Mouse (Mus musculus): Measurements from ENCODE around the gene Tnfrsf13c.

The Tnfrsf13c gene

DNA sequence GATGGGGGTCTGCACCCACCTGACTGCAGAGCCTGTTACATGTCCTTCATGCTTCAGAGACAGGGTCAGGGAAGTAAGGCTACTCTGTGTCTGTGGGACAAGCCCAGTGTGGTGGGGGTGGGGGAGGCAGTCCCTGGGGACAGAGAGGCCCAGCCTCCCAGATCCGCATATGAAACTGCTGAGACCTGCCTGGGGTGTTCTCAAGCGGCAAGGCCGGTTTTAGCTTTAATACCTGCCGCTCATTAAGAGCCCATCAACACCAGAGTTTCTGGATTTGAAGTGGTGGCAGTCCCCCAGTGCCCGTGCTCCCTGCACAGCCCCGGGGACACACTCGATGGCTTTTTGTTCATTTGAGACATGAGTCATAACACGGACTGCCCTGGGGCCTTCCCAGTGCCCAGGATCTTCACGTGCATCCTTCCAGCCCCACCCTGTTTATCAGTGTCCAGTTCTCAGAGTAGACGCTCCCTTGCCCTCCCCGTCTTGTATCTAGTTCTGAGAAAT lies 5.4 kb upstream of the Tnfrsf13c start:
- DNase-seq, result no peak

DNA sequence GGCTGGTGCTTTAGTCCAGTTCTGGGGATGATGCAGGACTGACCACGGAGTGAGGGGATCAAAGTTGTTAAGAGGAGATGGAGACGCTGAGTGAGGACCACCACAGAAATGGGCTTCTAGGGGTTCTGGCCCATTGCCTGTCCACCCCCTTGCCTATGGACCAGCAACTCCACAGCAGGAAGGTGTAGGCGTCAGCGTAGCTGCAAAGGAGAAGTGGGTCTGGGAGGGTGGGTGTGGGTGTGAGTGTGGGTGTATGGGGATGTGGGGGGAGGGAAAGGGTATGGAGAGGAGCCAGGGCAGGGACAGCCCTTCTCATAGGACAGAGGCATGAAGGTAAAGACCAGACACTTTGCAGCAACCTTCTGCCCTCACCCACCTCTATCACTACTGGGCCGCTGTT lies 1.6 kb upstream of the Tnfrsf13c start:
- no peak for DNase-seq

DNA sequence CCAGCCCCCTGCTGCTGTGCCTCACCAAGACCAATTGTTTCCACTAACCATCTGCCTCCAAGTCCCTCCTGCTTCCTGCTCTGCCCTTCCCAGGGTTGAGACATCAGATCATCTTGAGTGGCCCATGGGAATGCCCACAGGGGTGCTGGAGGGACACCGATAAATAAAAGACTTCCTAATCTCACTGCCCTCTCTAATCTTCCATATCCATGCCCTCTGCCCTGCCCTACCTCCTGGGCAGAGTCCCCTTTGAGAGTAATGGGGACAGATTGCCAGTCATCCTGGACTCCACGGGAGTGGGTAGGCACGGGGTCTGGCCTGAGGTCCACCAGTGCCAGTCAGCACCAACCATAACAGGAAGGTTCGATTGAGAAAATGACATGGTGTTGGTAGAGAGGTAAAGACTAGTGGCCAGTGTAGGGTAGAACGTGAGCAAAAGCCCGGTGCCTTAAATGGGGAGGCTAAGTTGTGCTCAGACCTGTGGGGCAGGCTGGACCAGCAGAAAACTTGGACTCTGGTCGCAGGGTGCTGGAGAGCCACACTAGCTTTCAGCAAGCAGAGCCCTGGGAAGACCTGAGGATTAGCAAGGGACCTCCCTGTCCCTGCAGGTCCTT lies 540 bp upstream of the Tnfrsf13c start:
- DNase-seq, result no peak

DNA sequence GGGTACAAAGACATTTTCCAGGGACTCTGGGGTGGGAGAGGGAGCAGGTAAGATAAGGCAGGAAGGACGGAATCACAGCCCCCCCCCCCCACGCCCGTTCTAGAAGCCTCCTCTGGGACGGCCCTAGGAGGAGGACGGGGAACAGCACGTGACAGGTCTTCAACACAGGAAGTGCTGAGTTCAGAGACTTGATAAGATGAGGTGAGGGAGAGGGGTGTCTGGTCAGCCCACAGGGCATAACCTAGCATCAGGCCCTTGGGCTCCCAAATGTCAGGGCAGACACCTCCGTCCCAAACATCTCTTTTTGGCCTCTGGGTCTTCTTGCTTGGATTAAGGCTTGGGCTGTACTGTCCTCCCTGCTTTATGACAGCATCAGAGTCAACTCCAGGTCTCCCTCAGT lies 918 bp downstream of the Tnfrsf13c start:
- no peak for DNase-seq

DNA sequence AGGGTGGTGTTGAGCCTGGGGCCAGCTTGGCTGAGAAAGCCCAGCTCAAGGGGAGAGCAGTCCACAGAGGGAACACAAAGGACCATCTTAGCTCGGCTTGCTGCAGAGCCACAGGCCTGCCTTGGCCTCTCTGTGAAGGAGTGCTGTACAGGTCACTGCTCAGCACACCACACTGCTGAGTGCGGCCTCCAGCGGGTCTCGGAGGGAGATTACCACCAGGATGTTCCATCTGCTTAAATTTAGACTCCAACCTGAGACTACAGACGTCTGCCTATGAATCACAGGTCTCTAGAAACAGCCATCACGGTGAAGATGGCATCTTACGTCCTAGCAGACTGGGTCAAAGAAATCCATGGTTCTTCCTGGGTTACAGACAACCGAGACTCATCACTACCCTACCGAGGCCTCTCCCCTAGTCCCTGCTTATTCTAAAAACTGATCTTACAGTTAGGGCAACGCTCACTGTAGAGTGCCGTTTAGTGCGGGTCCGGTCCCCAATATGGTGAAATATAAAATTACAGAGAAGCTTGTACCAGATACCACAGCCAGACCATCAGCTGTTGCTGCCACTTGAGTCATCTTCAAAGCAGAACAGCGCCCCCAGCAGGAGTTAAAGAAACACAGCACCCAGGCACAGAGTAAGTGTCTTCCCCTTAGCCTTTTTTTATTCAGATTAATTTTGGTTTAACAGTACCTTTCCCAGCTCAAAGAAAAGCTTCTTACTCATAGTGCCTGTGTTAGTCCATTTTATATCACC lies 2.9 kb downstream of the Tnfrsf13c start:
- no peak for DNase-seq

DNA sequence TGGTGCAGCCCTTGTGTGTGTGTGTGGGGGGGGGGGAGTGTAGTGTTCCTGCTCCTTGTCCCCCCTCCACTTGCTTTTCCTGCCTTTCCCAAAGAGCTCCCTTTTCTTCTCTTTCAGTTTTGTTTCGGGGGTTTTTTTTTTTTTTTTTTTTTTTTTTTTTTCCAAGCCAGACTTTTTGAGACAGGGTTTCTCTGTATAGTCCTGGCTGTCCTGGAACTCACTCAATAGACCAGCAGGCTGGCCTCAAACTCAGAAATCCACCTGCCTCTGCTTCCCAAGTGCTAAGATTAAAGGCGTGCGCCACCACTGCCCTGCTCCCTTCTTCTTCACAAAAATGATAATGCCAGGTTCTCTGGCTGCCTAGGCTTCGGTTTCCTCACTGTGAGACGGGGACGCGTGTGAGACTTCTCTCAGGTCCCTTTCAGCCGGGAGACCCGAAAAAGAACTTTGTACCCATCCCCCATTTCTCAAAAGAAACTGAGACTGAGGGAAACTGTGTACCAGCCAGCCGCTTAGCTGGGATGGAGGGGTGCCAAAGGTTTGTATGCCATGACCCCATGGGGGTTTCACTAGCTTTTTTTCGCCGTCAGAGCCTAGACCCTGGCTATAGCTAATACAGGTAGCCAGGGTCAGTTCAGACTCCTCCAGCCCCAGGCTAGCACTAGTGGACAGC lies 4.0 kb downstream of the Tnfrsf13c start:
- DNase-seq, result no peak

DNA sequence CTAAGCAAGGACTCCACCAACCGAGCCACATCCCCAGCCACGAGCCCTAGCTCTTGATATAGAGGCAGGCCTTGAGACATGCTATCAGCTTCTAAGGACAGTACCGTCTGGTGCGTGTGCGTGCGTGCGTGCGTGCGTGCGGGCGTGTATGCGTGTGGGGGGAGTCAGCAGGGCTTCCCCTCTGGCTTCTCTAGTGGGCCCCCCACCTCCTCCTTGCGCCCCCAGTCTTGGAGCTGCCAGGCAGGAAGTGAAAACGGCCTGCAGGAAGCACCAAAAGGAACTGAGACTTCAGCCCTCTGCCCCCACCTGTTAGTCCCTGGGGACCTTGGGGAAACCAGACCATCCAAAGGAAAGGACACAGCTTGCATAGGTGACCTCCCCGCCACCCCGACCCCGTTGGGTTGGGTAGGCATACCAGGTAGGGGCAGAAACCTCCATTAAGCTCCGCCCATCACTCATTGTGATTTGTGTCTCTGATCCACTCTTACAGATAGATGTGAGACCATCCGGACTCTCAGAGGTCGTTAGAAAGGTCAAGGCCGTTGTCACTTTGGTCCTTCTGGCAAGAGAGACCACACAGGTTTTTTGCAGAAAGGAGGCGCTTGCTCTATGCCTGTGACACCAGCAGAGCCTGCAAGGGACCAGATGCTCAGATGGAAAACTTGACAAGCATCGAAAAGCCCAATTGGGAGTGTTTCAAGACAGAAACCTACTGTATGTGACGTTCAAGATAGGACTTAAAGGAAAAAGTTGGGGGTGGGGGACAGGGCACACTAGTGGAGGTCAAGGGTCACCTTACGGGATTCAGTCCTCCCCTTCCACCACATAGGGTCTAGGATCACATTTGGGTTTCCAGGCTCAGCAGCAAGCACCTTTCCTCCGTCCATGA lies 5.1 kb downstream of the Tnfrsf13c start:
- no peak for DNase-seq

DNA sequence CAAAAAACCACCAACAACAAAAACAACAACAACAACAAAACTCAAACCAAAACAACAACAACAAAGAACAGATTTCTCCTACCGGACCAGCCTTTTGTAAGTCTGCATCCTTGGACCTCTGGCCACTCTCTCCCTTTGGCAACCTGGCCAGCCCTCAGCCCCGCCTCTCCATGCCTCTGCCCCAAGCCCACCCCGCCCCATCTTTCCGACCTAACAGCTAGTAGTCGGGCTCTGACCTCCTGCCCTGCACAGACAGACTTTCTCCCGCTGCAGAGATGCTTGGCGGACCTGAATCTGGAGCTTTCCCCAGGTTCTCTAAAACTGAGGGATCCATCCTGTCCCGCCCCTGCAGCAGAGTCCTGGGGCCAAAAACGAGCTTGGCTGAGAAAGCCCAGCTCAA lies 6.2 kb downstream of the Tnfrsf13c start:
- DNase-seq, result no peak

DNA sequence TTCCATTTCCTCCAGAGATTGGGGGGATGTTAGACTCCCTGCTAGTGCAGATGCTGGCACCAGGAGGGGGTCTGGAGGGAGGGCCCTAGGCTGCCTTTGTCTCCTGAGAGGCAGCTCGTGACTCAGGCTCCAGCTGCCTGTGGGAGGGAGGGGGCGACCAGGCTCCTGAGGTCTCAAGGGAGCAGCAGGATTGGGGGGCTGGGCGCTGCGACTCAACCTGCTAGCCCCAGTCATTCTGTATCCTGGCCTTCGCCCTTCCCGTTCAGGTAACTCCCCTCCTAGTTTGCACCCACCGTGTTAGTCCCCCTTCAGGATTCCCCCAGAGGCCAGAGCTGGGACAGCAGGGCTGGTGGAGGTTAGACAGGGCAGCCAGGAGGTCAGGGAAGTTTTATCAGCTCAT lies 7.1 kb downstream of the Tnfrsf13c start:
- no peak for DNase-seq

DNA sequence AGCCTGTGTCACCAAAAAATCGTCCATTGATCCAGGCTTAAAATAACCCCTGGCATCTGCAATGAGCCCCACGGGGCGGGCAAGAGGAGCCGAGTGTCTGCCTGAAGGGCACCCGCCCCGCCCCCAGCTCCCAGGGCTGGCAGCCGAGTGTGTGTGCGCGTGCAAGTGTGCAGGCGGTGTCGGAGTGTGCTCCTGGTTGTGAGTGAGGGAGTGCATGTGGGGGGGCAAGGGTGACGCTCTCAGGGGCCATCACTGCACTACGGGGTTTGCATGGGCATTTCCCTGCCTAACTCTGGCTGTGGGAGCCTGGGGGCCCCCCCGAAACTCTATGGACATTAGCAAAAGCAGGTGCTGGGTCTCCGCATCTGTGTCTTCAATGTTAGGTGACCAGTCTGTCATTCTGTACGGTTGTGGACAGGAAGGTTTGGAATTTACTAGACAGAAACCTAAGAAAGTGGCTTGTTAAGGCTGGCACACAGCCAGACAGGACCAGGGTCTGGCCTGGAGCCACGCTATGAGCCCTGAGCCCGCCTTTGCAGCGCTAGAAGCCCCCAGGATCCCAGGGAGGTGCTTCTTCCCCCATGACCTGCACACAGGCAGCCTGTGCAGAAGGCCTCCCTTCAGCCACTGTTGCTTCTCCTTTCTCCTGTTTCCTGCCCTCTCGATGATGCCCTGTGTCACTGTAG lies 7.9 kb downstream of the Tnfrsf13c start:
- no peak for DNase-seq

DNA sequence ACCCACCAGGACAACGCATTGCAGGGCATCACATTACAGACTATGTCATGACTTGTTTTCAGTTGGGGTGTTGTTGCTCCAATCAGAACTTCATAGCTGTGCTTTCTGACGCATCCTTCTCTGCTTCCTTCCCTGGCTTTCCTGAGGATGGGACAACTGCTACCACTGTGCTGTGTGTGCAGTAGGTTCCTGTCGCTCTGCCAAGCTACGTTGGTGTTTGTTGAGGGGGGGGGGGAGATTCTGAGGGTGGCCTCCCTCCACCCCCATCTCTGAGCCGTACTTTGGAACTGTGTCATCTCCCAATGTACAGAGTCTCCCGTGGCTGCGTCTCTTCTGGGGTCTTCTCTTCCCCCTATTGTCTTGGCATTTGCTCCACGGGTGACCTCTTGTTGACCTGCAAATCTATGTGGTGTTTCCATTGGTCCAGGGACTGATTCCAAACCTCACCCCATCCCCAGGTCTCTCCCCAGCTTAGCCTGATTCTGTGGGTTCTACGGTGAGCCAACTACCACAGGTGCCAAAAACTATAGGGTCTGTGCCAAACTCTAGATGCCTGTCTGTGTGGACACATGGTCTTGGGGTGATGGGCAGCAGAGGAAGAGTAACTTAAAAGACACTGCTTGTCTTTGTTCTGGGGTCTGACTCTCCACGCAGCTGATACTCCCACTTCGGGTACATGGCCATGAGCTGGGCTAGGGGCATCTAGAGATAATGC lies 8.7 kb downstream of the Tnfrsf13c start:
- DNase-seq, result no peak

DNA sequence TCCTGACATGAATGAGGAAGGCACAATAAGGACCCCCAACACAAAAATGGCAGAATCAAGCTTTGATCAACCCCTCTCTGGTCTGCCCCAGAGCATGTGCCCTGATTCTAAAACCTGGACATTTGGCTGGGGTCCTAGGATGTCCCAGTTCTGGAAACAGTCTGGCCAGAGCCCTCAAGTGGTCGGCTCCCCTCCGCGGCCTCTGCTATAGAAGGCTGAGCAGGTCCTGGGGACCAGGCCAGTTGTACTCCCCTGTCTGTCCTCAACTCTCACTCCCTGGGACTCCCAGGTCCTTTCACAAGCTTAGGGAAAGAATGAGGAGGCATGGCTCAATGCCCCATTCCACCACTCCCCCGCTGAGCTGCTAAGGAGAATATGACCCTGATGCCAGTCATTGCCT lies 10.9 kb downstream of the Tnfrsf13c start:
- DNase-seq, result no peak

DNA sequence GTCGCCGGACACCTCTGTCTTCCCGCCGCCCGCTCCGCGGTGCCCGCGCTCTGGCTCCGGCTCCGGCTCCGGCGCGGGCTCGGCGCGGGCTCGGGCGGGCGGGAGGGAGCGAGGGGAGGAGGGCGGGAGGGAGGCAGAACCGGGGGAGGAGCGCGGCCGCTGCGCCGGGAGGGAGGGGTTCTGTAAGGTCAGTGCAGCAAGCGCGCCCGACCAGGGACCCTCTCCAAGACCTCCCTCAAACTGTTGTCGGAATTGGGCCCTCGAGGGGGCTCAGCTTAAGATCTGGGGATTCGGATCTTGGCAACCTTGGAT lies 11.5 kb downstream of the Tnfrsf13c start, which contains the start of gene Shisa8:
Shisa8 (minus strand) TSS at position 64 of the 312 bp plus-strand sequence.
- peak; percentile 41 for DNase-seq

DNA sequence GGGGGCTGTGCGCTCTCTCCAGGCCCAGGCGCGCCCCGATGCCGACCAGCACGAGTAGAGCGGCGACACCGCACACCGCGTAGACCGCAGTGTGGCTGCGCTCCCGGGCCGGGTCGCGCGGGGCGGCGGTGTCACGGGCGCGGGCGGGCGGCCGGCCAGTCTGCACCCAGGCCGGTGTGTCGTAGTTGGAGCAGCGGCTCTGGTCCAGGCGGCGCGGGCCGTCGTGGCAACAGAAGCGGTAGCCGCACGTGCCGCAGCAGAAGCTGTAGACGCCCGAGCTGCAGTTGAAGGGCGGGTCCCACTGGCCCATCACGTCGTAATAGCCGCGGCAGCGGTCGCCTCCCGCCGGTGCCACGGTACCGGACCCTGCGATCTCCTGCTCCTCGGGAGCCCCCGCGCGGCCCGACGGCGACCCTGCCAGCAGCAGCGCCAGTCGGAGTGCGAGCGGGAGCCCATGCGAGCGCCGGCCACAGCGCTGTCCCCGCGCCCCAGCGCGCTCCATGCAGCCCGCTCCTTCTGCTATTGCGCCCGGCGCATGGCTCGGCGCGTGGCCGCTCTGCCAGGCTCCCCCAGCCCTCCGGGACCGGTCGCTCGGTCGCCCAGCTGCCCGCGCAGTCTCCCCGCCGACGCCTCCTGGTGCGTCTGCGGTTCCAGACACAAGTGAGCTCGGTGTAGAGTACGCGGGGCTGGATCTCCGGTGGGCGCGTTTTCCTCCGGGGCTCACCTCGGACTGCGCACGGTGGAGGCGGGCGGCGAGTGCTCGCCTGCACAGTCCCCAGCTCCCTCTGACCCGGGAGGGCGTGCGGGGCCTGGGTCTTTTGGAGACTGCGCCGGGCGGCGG lies 12.0 kb downstream of the Tnfrsf13c start:
- DNase-seq, result peak; percentile 59

DNA sequence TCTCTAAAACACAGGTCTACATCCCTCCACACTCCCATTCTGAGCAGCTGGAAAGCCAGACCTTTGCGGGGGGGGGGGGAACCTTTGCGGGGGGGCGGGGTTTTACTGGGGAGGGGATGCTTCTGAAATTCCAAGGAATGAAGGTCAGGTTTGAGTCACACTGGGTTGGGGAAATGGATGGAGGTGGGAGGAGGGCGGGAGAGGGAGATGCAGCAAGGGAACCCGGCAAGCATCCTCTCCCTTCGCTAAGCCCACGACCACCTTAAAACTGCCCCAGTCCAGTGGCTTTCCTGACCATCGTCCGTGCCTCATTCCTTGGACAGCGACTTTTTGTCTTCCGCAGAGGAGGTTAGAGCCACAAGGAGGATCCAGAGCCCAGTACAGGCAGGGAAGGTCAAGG lies 12.9 kb downstream of the Tnfrsf13c start:
- DNase-seq, result no peak

DNA sequence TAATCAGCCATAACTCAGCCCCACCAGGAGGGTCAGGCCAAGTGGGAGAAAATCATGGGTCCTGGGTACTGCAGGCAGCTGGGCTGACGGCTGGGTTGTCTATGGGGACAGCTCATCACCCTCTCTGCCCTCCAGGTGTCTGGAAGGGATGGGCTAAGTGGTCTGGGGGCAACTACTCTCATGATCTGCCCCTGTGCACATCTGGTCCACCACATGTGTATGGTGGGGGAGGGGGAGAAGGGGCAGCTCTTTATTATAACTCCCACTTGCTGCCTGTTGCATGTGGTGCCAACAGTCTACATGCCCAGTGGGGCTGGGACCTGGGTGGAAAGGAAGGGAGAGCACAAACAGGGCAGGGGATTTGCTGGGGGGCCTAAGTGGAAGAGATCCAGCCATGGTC lies 13.4 kb downstream of the Tnfrsf13c start:
- no peak for DNase-seq

DNA sequence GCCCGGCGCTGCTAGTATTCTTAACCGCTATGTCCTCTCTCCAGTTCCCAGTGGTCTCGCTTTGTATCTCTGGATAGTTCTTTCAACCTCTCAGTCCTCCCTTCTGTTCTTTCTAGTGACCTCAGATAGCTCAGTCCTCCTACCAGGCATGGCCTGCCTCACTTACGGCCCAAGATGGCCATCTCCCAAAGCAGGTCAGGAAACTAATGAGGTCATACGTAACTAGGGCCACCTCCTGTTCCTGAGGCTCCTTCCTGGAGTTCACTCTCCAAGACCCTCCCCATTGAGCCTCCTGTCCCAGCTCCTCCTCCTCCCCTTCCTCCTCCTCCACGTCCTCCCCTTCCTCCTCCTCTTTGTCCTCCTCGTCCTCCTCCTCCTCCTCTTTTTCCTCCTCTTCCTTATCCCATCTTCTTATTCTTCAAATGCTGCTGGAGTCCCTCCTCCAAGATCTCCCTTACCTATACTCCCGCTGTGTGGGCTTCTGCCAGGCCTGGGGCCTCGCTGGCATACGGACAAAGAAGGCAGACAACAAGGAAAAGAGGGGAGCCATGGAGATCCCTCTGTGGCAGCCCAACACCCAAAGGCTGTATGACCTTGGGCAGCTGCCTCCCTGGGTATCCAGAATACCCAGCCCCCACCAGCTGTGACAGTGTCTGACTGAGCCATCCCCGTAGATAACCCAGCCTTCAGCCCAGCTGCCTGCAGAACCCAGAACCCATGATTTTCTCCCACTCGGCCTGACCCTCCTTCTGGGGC lies 14.7 kb downstream of the Tnfrsf13c start:
- no peak for DNase-seq

DNA sequence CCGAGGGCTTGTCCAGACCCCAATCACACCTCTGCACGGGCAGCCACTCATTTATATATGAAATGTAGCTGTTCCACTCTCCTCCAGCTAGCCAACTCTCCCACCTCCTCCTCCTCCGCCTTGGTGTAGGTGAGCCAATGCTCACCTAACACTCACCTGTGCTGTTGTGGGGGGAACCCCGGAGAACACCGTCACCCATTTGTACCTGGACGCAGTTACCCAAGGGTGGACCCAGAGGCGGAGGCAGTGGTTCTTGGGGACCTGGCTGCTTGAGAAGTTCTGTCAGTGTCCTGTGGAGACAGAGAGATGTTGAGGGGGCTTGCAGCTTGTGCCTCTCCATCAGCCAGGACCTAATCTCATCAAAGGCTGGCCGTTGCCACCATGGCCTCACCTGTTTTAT lies 15.9 kb downstream of the Tnfrsf13c start:
- DNase-seq, result no peak

DNA sequence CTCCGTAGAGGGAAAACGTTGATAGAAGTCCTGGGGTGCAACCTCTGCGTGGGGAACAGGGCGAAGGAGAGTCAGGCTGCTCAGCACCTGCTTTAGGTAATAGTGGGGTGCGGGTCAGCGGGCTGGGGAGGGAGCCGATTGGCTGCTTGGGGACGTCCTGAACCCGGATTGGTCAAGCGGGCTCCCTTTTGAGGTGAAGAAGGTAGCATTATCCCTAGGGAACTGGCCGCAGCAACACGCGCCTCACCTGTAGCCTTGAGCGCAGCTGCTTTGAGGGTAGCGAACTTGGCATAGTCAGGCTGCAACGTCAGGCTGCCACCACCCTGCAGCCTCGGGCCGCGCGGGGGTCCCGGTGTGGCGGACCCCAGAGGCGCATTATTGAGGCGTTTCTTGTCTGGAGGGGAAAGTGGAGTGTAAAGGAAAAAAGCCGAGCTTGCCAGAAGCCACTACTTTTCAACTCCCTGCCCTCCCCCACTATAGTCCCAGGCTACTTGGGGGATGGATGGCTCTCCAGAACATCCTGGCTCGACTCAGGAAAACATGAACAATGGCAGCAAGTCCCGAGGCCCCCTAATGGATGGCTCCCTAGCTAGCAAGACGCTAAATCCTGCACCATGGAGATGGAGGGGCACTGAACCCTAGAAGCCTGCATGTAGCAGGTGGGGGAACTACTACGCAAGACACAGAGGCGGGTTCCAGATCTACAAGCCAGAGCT lies 16.5 kb downstream of the Tnfrsf13c start:
- DNase-seq, result no peak

DNA sequence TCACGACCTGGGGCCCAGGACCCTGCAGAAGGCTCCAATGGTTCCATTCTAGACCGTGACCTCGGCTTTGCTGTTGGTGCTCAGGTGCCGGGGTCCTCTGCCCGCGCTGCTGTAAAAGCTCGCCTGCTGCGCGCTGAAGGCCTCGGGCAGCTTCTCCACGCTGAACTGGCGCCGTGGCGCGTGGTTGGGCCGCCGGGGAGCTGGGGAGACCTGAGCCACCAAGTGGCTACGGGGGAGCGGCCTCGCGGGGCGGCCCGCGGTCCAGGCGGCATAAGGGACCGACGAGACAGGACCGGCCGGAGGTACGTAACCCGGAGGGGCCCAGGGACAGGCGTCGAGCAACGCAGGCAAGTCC lies 17.1 kb downstream of the Tnfrsf13c start:
- DNase-seq, result no peak

Data from embryo, embryonic 11 days (tissue).